Mouse (Mus musculus) left cerebral cortex, postnatal 36 days (tissue): ENCODE data around the gene Sox1. TPM values are rescaled to one million over a fixed set of nuclear protein-coding genes. Genes with fewer than 3 reads are reported as not detected.

Experiments
- DNase-seq, 2 experiments: peaks; one replicate each; pipeline ENCODE4 v3.0.0; 2021 to 2022; ENCODE audit warnings: low spot score in 2 of 2, mixed read lengths in 1 of 2
- intact Hi-C: fragments of 180-260 bp; cut with DNase I; formaldehyde crosslinking; loops from one replicate; pipeline ENCODE4 v1.15.1; 2025
- total RNA-seq, 2 experiments: library from RNA; stranded (reverse); gene quantifications; 2 replicates each; pipeline ENCODE4 v1.2.3; 2021

Sox1 gene
- total RNA-seq, 2 experiments from 2014 or later = 7.9 to 12.8 TPM

DNA sequence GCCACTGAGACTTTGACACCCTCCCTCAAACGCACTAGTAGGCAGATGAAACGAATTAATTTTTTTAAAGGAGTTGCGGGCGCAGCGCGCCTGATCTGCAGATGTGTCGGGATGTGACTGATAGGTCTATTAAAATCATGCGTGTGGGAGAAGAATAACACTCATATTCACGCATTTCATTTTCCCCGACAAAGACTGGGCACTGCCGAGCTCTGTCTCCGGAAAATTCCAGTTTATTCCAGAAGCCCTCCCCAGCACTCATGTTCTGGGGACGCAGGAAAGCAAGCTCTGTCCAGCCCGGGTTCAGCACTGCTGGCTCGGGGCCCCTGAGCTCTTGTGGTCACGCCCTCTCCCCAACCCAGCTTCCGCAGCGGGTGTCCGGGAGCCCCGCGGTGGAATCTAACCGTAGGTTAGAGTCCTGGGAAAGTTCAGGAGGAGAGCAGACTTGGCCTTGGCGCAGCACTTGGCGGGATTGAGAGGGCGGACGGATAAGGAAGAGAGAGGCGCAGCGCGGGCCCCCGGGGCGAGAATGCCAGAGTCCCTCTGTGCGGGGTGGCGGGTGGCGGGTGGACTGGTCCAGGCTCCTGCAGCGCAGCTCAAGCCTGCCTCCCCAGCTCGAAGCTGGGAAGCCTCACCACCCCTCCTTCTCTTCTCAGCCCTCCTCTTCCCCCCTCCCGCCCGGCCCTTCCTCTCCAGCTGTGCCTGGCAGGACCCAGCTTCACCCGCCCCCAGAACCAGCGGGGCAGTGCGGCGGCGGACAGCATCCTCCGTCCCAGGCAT is 5.7 kb downstream of the Sox1 start:
- peak in 1 of 2 experiments; percentile 28 for DNase-seq
- intact Hi-C loops = no loop called here

DNA sequence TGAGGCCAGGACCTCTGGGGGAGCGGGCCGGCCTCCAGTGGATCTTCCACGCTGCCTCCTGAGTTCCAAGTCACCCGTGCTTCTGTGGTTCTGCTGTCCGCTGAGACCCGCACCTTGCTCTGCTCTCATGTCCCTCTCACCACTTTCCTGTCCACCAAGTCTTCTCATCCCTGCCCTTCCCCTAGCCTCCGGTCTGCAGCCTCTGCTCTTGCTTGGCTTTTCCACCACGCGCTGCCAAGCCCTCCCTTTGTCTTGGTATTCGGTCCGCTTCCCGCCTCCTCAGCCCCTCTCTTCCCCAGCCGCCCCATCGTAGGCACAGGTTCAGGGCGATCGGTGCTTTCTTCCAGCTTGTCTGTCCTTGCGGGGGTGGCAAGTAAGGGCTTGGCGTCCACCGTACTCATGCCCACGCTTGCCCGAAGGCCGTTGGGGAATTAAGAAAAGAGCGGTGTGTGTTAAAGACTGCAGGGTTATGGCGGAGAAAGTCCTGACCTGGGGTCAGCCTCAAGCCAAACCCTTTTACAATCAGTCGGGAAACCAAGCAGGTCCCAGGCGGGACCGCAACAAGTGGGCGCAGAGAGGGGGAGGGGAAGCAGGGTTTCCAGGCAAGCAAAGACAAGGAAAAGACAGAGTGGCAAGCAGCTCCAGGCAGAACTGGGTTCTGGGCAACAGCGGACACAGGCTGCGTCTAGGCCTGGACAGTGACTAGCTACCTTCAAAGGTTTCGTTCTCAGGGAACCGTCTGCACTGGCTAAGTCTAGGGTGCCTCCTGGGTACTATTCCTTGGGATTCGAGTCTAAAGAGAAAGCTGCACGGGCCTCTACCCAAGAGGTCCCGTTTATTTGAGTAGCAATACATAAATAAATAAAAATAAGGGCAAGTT is 6.5 kb downstream of the Sox1 start:
- DNase-seq = no peak
- intact Hi-C loops = no loop called here

DNA sequence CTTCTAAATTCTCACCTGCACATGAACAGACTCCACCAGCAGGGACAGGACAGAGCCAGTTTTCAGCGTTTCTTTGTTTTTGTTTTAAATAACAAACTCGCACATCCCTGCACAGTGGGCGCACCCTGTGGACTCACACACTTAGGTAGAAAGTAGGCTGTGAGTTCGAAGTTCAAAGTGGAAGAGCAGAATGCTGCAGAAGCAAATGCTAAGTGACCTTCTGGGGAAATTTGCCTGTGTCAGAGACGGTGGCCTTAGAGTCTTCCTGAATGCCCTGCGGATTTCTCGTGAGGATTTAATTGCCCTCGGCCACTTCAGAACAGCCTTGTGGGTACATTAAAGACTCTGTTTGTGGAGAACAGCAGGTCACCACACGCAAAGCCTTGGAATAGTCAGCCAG is 7.6 kb downstream of the Sox1 start:
- DNase-seq = no peak
- intact Hi-C loops = no loop called here

DNA sequence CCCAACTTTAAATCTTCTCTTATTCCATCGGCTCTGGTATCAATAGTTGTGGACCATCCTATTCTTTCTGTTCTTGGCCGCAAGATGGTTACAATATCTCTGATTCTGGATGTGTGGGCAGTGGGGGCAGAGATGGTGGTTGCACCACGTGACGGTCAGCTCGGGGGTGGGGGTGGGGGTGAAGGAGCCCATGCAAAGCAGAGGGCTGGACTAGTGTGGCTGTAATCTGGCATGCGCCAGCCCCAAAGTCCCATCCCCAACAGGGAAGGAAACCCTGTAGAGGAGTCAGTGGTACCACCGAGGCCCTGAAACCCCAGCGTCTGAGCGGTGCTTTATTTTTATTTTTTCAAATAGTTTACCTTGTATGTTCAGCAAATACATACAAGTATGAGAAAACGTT is 12.9 kb downstream of the Sox1 start:
- no peak for DNase-seq
- intact Hi-C loops = no loop called here

DNA sequence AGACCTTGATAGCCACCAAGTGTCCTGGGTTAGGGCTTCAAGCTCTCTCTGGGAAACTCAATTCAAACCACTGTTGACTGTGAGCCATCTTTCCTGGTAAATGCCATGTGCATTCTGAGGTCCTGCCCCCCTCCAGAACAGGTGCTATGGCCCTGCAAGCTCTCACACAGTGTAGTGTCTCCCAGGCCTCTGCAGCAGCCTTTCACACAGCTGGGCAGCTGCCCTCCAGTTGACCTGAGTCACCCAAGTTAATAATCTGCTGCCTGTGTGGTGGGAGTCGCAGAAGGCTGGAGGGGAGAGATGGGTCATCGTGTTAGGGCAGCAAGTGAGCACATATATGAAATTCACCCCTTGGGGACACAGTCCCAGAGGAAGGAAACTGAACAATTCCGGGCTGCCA is 14.9 kb downstream of the Sox1 start:
- no peak for DNase-seq
- intact Hi-C loops = no loop called here

DNA sequence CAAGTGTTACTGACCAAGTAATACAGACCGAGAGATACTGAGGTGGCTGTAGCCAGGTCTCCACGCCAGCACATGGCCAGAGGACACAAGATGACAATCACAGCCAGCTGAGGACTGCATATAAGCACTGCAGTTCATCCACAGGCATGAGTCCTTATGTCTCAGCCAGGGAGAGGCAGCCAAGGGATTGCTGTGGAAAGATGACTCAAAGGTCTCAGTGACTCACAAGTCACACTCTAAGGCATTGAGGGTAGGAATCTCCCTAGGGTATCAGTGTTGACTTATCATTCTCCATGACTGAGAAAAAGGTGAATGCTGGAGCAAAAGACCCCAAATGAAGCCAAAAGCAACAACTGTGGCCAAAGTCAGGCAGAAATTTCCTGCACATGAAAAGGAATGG is 22.0 kb downstream of the Sox1 start:
- intact Hi-C loops = no loop called here

DNA sequence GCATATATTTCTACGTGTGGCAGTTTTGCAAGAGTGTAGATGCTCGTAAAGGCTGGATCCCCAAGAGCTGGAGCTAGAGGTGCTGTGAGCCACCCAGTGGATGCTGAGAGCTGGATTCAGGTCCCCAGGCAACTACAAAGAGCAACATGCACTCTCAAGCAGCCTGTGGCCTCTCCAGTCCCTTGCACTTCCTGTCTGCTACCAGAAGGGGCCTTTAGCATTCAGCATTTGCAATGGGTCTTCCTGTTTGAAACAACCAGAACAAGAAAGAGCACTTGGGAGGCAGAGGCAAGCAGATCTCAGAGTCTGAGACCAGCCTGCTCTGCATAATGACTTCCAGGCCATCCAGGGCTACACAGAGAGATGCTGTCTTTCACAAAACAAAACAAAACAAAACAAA is 25.4 kb downstream of the Sox1 start:
- intact Hi-C loops = no loop called here

More for the DNA sequence above, 22.0 kb downstream of the Sox1 start:
- no peak for DNase-seq

DNA sequence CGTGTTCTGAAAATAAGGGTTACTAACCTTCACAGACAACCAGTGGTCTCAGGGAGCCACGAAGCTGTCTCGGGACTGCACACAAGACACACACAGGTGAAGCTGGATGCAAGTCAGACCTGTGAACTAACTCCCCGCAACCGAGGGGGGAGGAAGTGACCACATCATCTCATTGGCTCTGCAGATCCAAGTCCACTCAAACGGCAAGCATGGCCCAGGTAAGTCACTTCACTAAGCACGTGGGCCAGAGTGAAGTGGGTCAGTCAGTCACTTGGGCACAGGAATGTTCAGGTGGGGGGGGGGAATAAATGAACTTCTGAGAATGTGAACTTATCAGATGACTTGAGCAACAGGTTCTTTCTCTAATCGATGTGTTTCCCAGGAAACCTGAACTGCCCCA is 30.8 kb downstream of the Sox1 start:
- intact Hi-C loops = no loop called here
- no peak for DNase-seq

More for the DNA sequence above, 25.4 kb downstream of the Sox1 start:
- DNase-seq = no peak

DNA sequence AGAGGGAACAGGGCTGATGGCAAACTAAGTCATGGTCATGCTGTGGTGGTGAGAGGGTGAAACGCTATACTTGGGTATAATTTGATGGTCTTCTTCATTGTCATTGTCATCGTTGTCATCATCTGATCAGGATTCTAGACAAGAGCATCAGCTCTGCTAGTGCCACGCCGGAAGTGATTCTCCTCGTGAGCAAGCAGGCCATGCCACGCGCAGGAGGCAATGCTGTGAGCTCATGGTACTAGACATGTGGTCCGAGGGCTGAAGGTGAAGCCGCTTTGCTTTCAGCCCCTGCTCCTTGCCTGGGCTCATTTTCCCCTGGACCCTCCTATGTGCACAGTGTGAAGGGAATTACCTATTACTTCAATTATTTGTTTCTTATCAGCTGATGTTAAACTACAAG is 32.3 kb downstream of the Sox1 start:
- DNase-seq = no peak
- intact Hi-C loops = no loop called here

DNA sequence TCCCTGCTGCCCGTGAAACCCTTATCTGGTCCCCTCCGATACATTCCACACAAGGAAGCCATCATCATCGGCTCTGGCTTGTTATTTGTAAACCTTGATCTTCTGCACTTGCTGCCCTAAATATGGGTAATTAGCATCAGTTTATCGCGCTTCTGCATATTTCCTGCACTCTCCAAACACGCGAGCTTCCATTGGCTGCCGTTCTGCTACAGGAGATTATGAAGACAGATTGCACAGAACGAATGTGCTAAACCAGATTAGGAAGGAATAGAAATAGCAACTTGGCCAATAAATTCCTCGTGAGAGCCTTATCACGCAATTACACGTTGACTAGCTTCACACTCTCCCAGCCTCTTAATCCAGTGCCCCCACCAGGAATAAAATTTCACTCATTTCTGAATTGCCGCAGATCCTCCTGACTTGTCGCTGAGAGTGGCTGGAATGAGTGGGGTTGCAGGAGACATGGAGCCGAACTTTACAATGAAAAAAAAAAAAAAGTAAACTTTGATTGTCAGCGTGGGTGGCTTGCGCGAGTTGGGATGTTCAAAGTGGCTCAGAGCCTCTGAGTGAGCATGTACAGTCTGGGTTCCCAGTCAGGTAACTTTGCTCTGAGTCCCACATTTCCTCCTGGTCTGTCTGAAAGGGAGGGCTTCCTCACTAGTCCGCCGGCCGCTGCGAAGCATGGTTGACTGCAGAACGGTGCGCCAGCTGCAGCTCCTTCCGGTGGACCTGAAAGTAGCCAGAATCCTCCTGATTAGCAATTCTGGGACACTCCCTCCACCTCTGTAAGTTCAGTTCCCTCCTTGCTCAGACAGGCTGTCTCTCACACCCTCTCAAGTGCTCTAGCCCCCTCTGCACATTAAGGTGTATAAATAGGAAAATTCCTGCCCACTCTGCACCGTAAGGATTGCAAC is 33.0 kb downstream of the Sox1 start:
- intact Hi-C loops = no loop called here
- no peak for DNase-seq

DNA sequence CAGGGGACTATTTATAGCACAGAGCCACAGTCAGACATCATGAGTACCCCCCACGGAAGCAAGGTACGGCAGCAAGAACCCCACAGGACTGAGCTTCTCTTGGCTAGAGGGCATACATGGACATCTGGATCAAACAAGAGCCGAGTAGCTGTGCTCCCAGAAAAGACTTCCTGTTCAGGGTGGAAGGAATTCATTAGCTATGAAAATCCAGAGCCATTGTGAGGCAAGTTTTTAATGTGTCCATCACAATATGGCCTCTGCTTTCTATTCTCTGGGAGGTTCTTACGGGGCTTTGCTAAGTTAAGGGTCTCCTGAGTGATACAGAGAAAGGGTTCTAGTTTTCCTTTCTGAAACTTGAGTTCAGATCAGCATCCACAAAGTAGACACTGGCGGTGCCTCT is 33.8 kb downstream of the Sox1 start:
- no peak for DNase-seq
- intact Hi-C loops = no loop called here

DNA sequence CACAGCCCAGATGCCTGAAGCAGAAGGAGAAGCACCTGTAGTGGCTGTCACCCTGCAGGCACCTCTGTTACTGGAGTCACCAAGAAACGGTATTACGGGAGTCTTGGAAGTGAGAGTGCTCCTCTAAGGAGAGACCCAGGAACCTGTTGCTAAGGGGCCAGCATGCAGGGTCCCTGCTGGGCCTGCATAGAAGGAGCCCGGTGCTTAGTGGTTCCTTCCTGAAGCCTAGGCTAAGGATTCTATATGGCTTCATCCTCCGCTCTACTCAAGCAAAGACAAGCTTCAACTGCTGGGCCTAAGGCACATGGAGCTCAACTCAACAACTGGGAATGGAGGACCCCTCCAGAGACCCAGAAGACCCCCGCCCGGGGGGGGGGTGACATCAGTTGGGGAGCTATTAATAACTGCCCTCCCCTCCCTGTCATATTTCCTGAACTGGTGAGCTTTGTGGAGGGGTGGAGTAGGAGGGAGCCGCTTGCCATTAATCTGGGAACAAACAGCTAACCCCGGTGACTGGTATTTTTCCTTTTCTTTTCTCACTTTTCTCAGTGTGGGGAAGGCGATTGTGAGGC is 34.6 kb downstream of the Sox1 start:
- intact Hi-C loops = loop anchor here (5.0 kb wide), 1 partner anchor 53 kb away; no protein-coding TSS in a partner anchor
- DNase-seq = no peak

DNA sequence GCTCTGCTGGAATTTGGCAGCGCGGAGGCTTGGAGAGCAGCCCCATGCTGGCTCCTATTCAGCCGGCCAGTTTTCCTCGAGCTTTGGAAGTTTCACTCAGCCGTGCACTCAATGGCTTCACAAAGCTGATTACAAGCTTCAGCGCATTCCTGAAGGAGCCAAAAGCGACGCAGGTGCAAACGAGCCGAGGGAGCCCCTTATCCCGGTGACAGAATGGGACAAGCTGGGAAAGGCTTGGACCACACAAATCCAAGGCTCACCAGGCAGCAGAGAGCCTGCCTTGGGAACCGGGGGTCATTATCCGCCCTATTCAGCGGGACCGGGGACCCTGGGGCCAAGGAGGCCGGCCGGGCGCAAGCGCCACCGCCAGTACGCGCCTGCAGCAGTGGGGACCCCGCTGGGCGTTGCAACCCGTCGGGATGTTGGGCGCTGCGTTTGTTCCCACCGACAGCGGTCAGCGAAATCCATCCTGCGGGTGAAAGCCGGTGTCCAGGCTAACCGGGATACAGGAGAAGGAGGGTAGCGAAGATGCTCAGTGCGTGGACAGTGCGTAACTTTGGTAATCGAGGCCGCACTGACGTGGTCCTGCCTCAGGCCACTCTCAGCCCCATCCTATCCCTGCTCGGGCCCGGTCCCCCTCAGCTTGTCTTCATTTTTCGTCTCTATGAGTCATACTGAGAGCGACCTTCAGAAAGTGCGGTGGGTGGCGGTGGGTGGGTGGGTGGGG is 35.2 kb downstream of the Sox1 start:
- DNase-seq = peak; percentile 37 to 47
- intact Hi-C loops = loop anchor here (5.0 kb wide), 1 partner anchor 52 kb away; no protein-coding TSS in a partner anchor

DNA sequence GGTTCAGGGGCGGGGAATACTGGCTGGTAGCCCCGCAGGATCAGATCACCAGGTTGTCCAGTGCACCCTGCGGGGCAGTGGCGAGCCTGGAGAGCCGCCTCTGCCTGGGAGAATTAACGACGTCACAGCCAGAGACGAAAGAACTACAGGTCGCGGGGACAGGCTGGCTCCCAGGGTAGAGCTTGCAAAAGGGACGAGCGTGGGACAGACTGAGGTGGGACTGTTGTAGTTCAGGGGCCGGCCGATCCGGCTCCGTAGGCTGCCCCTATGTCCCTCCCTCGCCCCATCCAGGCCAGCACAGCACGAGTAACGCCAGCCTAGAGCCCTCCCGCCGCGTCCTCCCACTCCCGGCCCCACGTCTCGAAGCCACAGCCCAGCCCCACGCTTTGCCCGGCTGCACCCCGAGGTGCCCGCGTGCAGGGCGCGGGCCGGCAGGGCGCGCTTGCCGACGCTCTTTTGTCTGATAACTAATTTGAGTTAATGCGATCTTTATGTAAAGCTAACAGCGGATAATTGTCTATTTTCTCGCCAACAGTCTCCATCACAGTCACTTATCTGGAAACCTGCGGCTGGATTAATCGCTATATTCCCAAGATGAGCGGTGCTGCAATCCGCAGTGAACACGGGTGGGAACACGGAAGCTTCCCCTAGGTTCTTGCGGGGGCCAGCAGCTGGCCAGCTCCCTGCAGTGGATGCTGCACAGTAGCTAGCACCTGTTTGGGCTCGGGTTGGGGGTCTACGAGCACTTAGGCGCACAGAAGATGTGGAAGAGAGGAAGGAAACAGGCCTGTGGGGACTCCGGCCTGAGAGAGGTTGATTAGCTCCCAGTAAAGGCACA is 36.0 kb downstream of the Sox1 start:
- DNase-seq = no peak
- intact Hi-C loops = loop anchor here (5.0 kb wide), 1 partner anchor 51 kb away; no protein-coding TSS in a partner anchor

DNA sequence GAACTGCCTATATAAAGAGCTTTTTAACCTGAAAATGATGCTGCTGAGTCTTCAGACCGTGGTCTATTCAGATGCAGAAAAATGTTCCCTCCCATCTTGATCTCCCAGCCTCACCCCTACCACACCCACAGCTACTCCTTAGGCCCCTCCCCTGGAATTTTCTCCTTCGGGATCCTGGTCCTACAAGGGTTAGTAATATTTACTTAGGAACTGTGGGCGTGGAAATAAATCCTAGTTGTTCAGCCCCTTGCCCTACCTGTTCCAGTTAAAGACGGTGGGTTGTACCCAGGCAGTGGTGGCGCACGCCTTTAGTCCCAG is 36.6 kb downstream of the Sox1 start:
- no peak for DNase-seq
- intact Hi-C loops = loop anchor here (5.0 kb wide), 1 partner anchor 51 kb away; no protein-coding TSS in a partner anchor

DNA sequence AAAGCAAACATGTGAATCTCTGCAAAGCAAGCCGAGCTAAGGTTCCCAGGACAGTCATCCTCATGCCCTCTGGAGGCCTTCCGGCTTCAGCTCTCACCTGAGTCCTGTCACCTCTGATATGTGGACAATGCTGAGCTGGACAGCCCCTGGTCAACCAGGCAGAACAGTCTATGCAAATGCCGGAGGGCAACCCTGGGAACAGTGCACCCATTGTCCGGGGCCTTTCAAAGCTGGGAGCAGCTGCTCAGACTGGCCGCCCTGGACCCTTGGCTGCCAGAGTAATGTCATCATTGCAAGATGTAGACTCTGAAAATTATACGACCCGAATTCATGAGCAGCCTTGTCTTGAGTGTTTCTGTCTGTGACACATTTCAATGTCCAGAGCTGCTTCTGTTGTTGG is 37.5 kb downstream of the Sox1 start:
- intact Hi-C loops = loop anchor here (5.0 kb wide), 1 partner anchor 50 kb away; no protein-coding TSS in a partner anchor
- no peak for DNase-seq

DNA sequence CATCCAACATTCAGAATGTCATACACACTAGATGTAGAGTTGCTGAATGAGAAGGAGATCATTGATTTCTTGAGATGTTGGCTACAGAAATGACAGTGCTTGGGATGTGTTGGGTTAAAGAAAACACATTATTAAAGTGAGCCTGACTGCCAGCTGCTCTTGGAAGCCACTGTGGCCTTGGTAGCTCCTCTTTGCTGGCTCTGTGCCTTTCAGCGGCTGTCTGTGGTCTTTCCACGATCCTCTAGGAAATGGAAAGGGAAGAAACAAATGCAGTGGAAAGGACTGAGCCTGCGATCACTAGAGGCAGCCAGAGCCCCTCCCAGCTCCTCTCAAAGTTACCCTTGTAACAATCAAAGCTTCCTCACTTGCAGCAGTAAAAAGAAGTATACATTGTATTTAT is 39.7 kb downstream of the Sox1 start:
- intact Hi-C loops = loop anchor here (5.0 kb wide), 1 partner anchor 48 kb away; no protein-coding TSS in a partner anchor
- no peak for DNase-seq

DNA sequence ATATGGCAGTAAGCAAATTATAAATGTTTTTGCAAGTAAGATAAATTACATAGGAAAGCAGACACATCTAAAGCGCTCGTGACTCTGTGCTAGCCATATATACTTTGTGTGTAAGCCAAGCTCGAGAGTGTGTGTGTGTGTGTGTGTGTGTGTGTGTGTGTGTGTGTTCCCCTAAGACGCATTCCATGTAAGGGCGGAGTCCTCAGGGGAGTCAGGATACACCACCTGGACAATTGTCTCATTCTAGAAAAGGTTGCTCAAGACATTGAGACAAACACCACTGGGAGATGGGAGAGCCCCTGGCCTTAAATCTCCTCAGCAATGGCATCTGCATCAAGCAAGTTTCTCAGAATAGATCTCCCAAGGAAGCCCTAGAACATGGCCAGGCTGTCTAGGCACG is 42.9 kb downstream of the Sox1 start:
- DNase-seq = no peak
- intact Hi-C loops = no loop called here
